Mouse (Mus musculus) neural tube, embryonic 13.5 days (tissue): Measurements from ENCODE around the gene Adgre1. TPM values are rescaled to one million over a fixed set of nuclear protein-coding genes. Genes with fewer than 3 reads are reported as not detected.
"Not testable (repeated sequence)": the region's sequence is repeated elsewhere in the genome, so short reads cannot be mapped to it uniquely, and the experiment has no call there.

Experiments used
- ATAC-seq: fragments of 200-750 bp; cut with Nextera tagmentation; 2 replicates; pipeline ENCODE4 v1.8.0; 2017; ENCODE audit warnings: low read depth, mild to moderate bottlenecking, moderate TSS enrichment, moderate library complexity
- H3K27ac ChIP-seq: fragments of 300-500 bp; sonication (generic); replicated peaks from 2 replicates; pipeline ENCODE4 v1.5.1; 2015; ENCODE audit warnings: moderate library complexity, mild to moderate bottlenecking, inconsistent platforms
- H3K27me3 ChIP-seq: fragments of 300-500 bp; sonication (generic); 2 replicates; pipeline ENCODE4 v1.6.1; 2015; ENCODE audit warnings: mild to moderate bottlenecking, inconsistent platforms
- H3K36me3 ChIP-seq: fragments of 300-500 bp; sonication (generic); 2 replicates; pipeline ENCODE4 v1.6.1; 2015; ENCODE audit warnings: mild to moderate bottlenecking, inconsistent platforms
- H3K4me1 ChIP-seq: fragments of 300-500 bp; sonication (generic); replicated peaks from 2 replicates; pipeline ENCODE4 v1.6.1; 2015; ENCODE audit warnings: inconsistent platforms
- H3K4me2 ChIP-seq: fragments of 300-500 bp; sonication (generic); 2 replicates; pipeline ENCODE4 v1.6.1; 2015; ENCODE audit warnings: inconsistent platforms, mild to moderate bottlenecking, moderate library complexity
- H3K4me3 ChIP-seq: fragments of 300-500 bp; sonication (generic); 2 replicates; pipeline ENCODE4 v1.5.1; 2015; ENCODE audit warnings: mild to moderate bottlenecking, inconsistent platforms
- H3K9ac ChIP-seq: fragments of 300-500 bp; sonication (generic); 2 replicates; pipeline ENCODE4 v1.6.1; 2015; ENCODE audit warnings: moderate library complexity, mild to moderate bottlenecking, inconsistent platforms
- H3K9me3 ChIP-seq: fragments of 300-500 bp; sonication (generic); 2 replicates; pipeline ENCODE4 v1.6.1; 2016; ENCODE audit warnings: inconsistent platforms
- WGBS: fragments of 180-500 bp; shearing (Covaris S2); methylation state at CpG from one replicate; pipeline ENCODE4 v1.1.7; 2015; 5-methylcytosine and 5-hydroxymethylcytosine counted together
- polyA plus RNA-seq: library from polyadenylated mRNA; unstranded; fragments of >200 nt; fragmentation: Nextera tagmentation; extraction: Ambion mirVana; gene quantifications from 2 replicates; pipeline ENCODE4 v1.2.1, GENCODE M21; 2015

The Adgre1 gene
- polyA plus RNA-seq = 5.3 and 6.0 TPM in 2 replicates

GRCm38 (mm10) chr17:57358441-57358840 is at the start of gene Adgre1:
Adgre1 (plus strand) TSS chr17:57358691.
- WGBS = 4% methylated on average over 1 of the region's 1 CpGs
- no peak within 1 kb of the TSS for H3K4me2 ChIP-seq
- no peaks in the 10 kb centered on the region for H3K4me1 ChIP-seq
- no peaks in the 10 kb centered on the region for H3K27me3 ChIP-seq
- ATAC-seq = no peak
- H3K9me3 ChIP-seq = no peaks in the 10 kb centered on the region
- H3K27ac ChIP-seq = no peak within 1 kb of the TSS
- H3K9ac ChIP-seq = no peak within 1 kb of the TSS
- no peaks in the 10 kb centered on the region for H3K36me3 ChIP-seq
- no peak within 1 kb of the TSS for H3K4me3 ChIP-seq

- Histone ChIP-seq H3K9ac (no peak overlapping the region), H3K36me3 (no peaks in the 10 kb centered on the region), H3K27ac (no peak overlapping the region), H3K9me3 (no peaks in the 10 kb centered on the region), H3K4me1 (no peaks in the 10 kb centered on the region), H3K4me2 (no peak overlapping the region), H3K4me3 (no peak overlapping the region), H3K27me3 (no peaks in the 10 kb centered on the region)
- WGBS = 34% methylated on average over 13 of the region's 13 CpGs
- no peak for ATAC-seq
Measured at GRCm38 (mm10) chr17:57311801-57312200, 46.7 kb upstream of the Adgre1 start.

- 0 out of 2 replicates have a peak, but pooled peaks have one; percentile 27 for ATAC-seq
- no peak overlapping the region for H3K4me3 ChIP-seq
- 62% methylated on average over 8 of the region's 8 CpGs for WGBS
Measured at GRCm38 (mm10) chr17:57327615-57328014, 30.9 kb upstream of the Adgre1 start.

GRCm38 (mm10) chr17:57328944-57329343 is 29.5 kb upstream of the Adgre1 start:
- Histone ChIP-seq H3K4me1 (peaks cover 7% of the 10 kb centered on the region; the same call in 1 of the 2 replicates), H3K9ac (no peak overlapping the region), H3K27ac (no peak overlapping the region), H3K4me2 (no peak overlapping the region), H3K27me3 (no peaks in the 10 kb centered on the region), H3K9me3 (no peaks in the 10 kb centered on the region), H3K36me3 (no peaks in the 10 kb centered on the region), H3K4me3 (no peak overlapping the region)
- WGBS = 52% methylated on average over 4 of the region's 6 CpGs
- no peak for ATAC-seq

More at GRCm38 (mm10) chr17:57327615-57328014, 30.9 kb upstream of the Adgre1 start:
- Histone ChIP-seq H3K27me3 (no peaks in the 10 kb centered on the region), H3K27ac (no peak overlapping the region), H3K4me2 (no peak overlapping the region), H3K4me1 (peaks cover 7% of the 10 kb centered on the region; the same call in 1 of the 2 replicates), H3K36me3 (no peaks in the 10 kb centered on the region), H3K9me3 (no peaks in the 10 kb centered on the region), H3K9ac (no peak overlapping the region)

GRCm38 (mm10) chr17:57330993-57331392 is 27.5 kb upstream of the Adgre1 start:
- H3K9me3 ChIP-seq = no peaks in the 10 kb centered on the region
- H3K9ac ChIP-seq = no peak overlapping the region
- peaks cover 7% of the 10 kb centered on the region; the same call in 1 of the 2 replicates for H3K4me1 ChIP-seq
- no peaks in the 10 kb centered on the region for H3K36me3 ChIP-seq
- ATAC-seq = no peak
- H3K4me3 ChIP-seq = no peak overlapping the region
- no peak overlapping the region for H3K4me2 ChIP-seq
- WGBS = 94% methylated on average over 8 of the region's 8 CpGs
- no peak overlapping the region for H3K27ac ChIP-seq
- 0 out of 2 replicates have a peak, but pooled peaks cover 1% of the 10 kb centered on the region for H3K27me3 ChIP-seq

- no peak for ATAC-seq
- 85% methylated on average over 4 of the region's 4 CpGs for WGBS
- H3K4me2 ChIP-seq = no peak overlapping the region
- no peaks in the 10 kb centered on the region for H3K36me3 ChIP-seq
- no peak overlapping the region for H3K4me3 ChIP-seq
- H3K4me1 ChIP-seq = peaks cover 7% of the 10 kb centered on the region; the same call in 1 of the 2 replicates
- no peaks in the 10 kb centered on the region for H3K9me3 ChIP-seq
- peaks cover 6% of the 10 kb centered on the region; the same call in 1 of the 2 replicates for H3K27me3 ChIP-seq
- no peak overlapping the region for H3K9ac ChIP-seq
- H3K27ac ChIP-seq = no peak overlapping the region
Measured at GRCm38 (mm10) chr17:57332241-57332640, 26.2 kb upstream of the Adgre1 start.

GRCm38 (mm10) chr17:57334001-57334760 is 24.3 kb upstream of the Adgre1 start:
- Histone ChIP-seq H3K36me3 (no peaks in the 10 kb centered on the region), H3K27ac (no peak overlapping the region), H3K4me3 (no peak overlapping the region), H3K27me3 (peaks cover 6% of the 10 kb centered on the region; the same call in 1 of the 2 replicates), H3K9ac (0 out of 2 replicates have a peak overlapping the region, but pooled peaks have one; percentile 22), H3K9me3 (no peaks in the 10 kb centered on the region), H3K4me1 (no peaks in the 10 kb centered on the region), H3K4me2 (0 out of 2 replicates have a peak overlapping the region, but pooled peaks have one; percentile 5)
- no peak for ATAC-seq
- 71% methylated on average over 9 of the region's 9 CpGs for WGBS

GRCm38 (mm10) chr17:57334761-57335150 is 23.7 kb upstream of the Adgre1 start:
- peak; percentile 30 for ATAC-seq
- no peaks in the 10 kb centered on the region for H3K4me1 ChIP-seq
- H3K4me2 ChIP-seq = 0 out of 2 replicates have a peak overlapping the region, but pooled peaks have one; percentile 5
- H3K27ac ChIP-seq = no peak overlapping the region
- WGBS = 6% methylated on average over 16 of the region's 16 CpGs
- H3K9me3 ChIP-seq = no peaks in the 10 kb centered on the region
- H3K36me3 ChIP-seq = no peaks in the 10 kb centered on the region
- H3K27me3 ChIP-seq = peaks cover 6% of the 10 kb centered on the region; the same call in 1 of the 2 replicates
- H3K4me3 ChIP-seq = no peak overlapping the region
- H3K9ac ChIP-seq = 0 out of 2 replicates have a peak overlapping the region, but pooled peaks have one; percentile 22

GRCm38 (mm10) chr17:57335194-57335593 is 23.3 kb upstream of the Adgre1 start:
- H3K27me3 ChIP-seq, H3K9ac ChIP-seq, H3K27ac ChIP-seq, H3K9me3 ChIP-seq, H3K36me3 ChIP-seq, H3K4me3 ChIP-seq, H3K4me1 ChIP-seq, H3K4me2 ChIP-seq: not testable (repeated sequence)
- 73% methylated on average over 9 of the region's 9 CpGs for WGBS
- ATAC-seq = peak; percentile 7; the same call in 1 of the 2 replicates

- Histone ChIP-seq H3K36me3 (no peaks in the 10 kb centered on the region), H3K27ac (no peak overlapping the region), H3K4me2 (0 out of 2 replicates have a peak overlapping the region, but pooled peaks have one; percentile 11), H3K9me3 (no peaks in the 10 kb centered on the region), H3K4me1 (no peaks in the 10 kb centered on the region), H3K4me3 (no peak overlapping the region), H3K9ac (peak overlapping the region; percentile 26; the same call in 1 of the 2 replicates), H3K27me3 (peaks cover 6% of the 10 kb centered on the region; the same call in 1 of the 2 replicates)
- ATAC-seq = peak; percentile 86
- 9% methylated on average over 11 of the region's 11 CpGs for WGBS
Measured at GRCm38 (mm10) chr17:57335673-57336303, 22.7 kb upstream of the Adgre1 start.

GRCm38 (mm10) chr17:57337996-57338395 is 20.5 kb upstream of the Adgre1 start:
- Histone ChIP-seq H3K4me3 (no peak overlapping the region), H3K27ac (no peak overlapping the region)
- 85% methylated on average over 10 of the region's 10 CpGs for WGBS

GRCm38 (mm10) chr17:57339298-57339697 is 19.2 kb upstream of the Adgre1 start:
- Histone ChIP-seq H3K27ac (no peak overlapping the region), H3K36me3 (no peaks in the 10 kb centered on the region), H3K4me1 (no peaks in the 10 kb centered on the region), H3K9ac (no peak overlapping the region), H3K4me2 (no peak overlapping the region), H3K27me3 (peaks cover 6% of the 10 kb centered on the region; the same call in 1 of the 2 replicates), H3K4me3 (no peak overlapping the region), H3K9me3 (no peaks in the 10 kb centered on the region)
- 85% methylated on average over 9 of the region's 9 CpGs for WGBS
- ATAC-seq = no peak

More at GRCm38 (mm10) chr17:57337996-57338395, 20.5 kb upstream of the Adgre1 start:
- Histone ChIP-seq H3K9ac (no peak overlapping the region), H3K4me1 (no peaks in the 10 kb centered on the region), H3K36me3 (no peaks in the 10 kb centered on the region), H3K4me2 (no peak overlapping the region), H3K27me3 (peaks cover 6% of the 10 kb centered on the region; the same call in 1 of the 2 replicates), H3K9me3 (no peaks in the 10 kb centered on the region)
- no peak for ATAC-seq
